Mouse (Mus musculus) forebrain, embryonic 14.5 days (tissue): ENCODE measurements around the gene Ackr1. TPM values are rescaled to one million over a fixed set of nuclear protein-coding genes. Genes with fewer than 3 reads are reported as not detected.
A peak's percentile ranks its signal among the peaks of the same experiment; 100 is the strongest.

Experiments used
- ATAC-seq: fragments of 200-750 bp; cut with Nextera tagmentation; 2 replicates; pipeline ENCODE4 v1.8.0; 2017; ENCODE audit warnings: mild to moderate bottlenecking, moderate library complexity
- DNase-seq: peaks from one replicate; pipeline ENCODE4 v3.0.0-alpha.2; 2015; ENCODE audit warnings: low spot score
- H3K27ac ChIP-seq: fragments of 300-500 bp; sonication (generic); 2 replicates; pipeline ENCODE4 v1.5.1; 2014; ENCODE audit warnings: low read depth, mild to moderate bottlenecking, control low read depth, low read length, moderate library complexity
- H3K27me3 ChIP-seq: fragments of 300-500 bp; sonication (generic); replicated peaks from 2 replicates; pipeline ENCODE4 v1.6.1; 2014; ENCODE audit warnings: low read length, control low read depth, mixed read lengths; ENCODE audit not compliant: control insufficient read depth, insufficient read depth
- H3K36me3 ChIP-seq: fragments of 300-500 bp; sonication (generic); 2 replicates; pipeline ENCODE4 v1.6.1; 2014; ENCODE audit warnings: low read length, control low read depth; ENCODE audit not compliant: control insufficient read depth, insufficient read depth
- H3K4me1 ChIP-seq: fragments of 300-500 bp; sonication (generic); 2 replicates; pipeline ENCODE4 v1.6.1; 2014; ENCODE audit warnings: antibody characterized with exemption, low read length, control low read depth; ENCODE audit not compliant: control insufficient read depth, insufficient read depth
- H3K4me2 ChIP-seq: fragments of 300-500 bp; sonication (generic); 2 replicates; pipeline ENCODE4 v1.6.1; 2014; ENCODE audit warnings: mild to moderate bottlenecking, control low read depth, low read length
- H3K4me3 ChIP-seq: fragments of 300-500 bp; sonication (generic); 2 replicates; pipeline ENCODE4 v1.5.1; 2014; ENCODE audit warnings: low read depth, low read length, control low read depth
- H3K9ac ChIP-seq: fragments of 300-500 bp; sonication (generic); 2 replicates; pipeline ENCODE4 v1.6.1; 2014; ENCODE audit warnings: mild to moderate bottlenecking, low read length, control low read depth, moderate library complexity
- H3K9me3 ChIP-seq: fragments of 300-500 bp; sonication (generic); replicated peaks from 2 replicates; pipeline ENCODE4 v1.6.1; 2016; ENCODE audit warnings: low read length, control low read depth, mixed read lengths; ENCODE audit not compliant: control insufficient read depth
- WGBS: fragments of 180-500 bp; shearing (Covaris S2); extraction: QIAGEN DNeasy Blood & Tissue Kit; methylation state at CpG from one replicate; pipeline ENCODE4 v1.1.7; 2014; 5-methylcytosine and 5-hydroxymethylcytosine counted together
- polyA plus RNA-seq: library from polyadenylated mRNA; unstranded; fragments of >200 nt; fragmentation: Nextera tagmentation; extraction: Ambion mirVana; gene quantifications from 2 replicates; pipeline ENCODE4 v1.2.1, GENCODE M21; 2014

Ackr1 gene
- polyA plus RNA-seq, 1 experiment from 2014 or later: 10.5 TPM

- 0 out of 2 replicates have a peak, but pooled peaks cover 11% of the 10 kb centered on the region for H3K36me3 ChIP-seq
- H3K4me3 ChIP-seq: no peak overlapping the region
- H3K27ac ChIP-seq: no peak overlapping the region
- H3K27me3 ChIP-seq: no peaks in the 10 kb centered on the region
- 84% methylated on average over 7 of the region's 7 CpGs for WGBS
- H3K9ac ChIP-seq: no peak overlapping the region
- DNase-seq: no peak
- H3K9me3 ChIP-seq: no peaks in the 10 kb centered on the region
- no peak for ATAC-seq
- H3K4me1 ChIP-seq: peaks cover 10% of the 10 kb centered on the region; the same call in 1 of the 2 replicates
- H3K4me2 ChIP-seq: no peak overlapping the region
These were observed 21.7 kb upstream of the Ackr1 start for GRCm38 (mm10) chr1:173355107-173355846.

DNA sequence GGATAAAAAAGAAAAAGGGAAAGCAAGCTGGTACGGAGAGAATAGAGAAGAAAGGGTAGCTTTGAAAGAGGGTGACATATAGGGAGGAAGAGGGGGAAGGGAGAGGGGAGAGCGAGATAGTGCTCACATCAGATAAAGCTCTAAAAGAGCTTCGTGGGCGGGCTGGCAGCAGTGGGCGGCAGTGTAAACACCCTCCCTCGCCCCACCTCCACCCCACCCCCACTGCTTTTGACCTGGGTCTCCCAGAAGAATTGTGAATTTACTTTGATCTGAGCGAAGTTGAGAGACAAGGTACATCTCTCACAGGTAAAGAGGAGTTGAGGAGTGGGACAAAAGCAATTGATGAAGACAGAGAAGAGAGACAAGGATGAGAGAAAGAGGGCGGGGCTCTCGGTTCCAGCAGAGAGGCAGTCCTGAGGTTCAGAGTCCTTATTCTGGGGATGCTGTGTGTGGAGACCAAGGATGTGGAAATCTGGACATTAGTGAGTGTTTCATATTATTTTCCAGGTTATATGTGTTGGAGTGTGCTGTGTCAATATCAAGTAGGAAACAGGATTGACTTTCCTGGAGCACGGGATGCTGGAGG lies 16.9 kb upstream of the Ackr1 start, which contains the start of gene Aim2:
Gene Aim2 (plus strand): TSS at position 508 of the 586 bp plus-strand sequence.
- peak within 1 kb of the TSS; percentile 52 for H3K4me2 ChIP-seq
- no peak within 1 kb of the TSS for H3K27ac ChIP-seq
- H3K36me3 ChIP-seq: peaks cover 16% of the 10 kb centered on the region
- no peak for DNase-seq
- 7% methylated on average over 9 of the region's 10 CpGs for WGBS
- peak within 1 kb of the TSS; percentile 27 for H3K4me3 ChIP-seq
- peak; percentile 68 for ATAC-seq
- no peaks in the 10 kb centered on the region for H3K9me3 ChIP-seq
- H3K27me3 ChIP-seq: no peaks in the 10 kb centered on the region
- H3K9ac ChIP-seq: peak within 1 kb of the TSS; percentile 42
- H3K4me1 ChIP-seq: peaks cover 7% of the 10 kb centered on the region; the same call in 1 of the 2 replicates

- Histone ChIP-seq H3K27me3 (no peaks in the 10 kb centered on the region), H3K27ac (no peak overlapping the region), H3K4me3 (peak overlapping the region; percentile 27), H3K9me3 (no peaks in the 10 kb centered on the region), H3K4me1 (peaks cover 7% of the 10 kb centered on the region; the same call in 1 of the 2 replicates), H3K36me3 (peaks cover 19% of the 10 kb centered on the region), H3K4me2 (peak overlapping the region; percentile 52), H3K9ac (peak overlapping the region; percentile 42)
- WGBS: 1% methylated on average over 6 of the region's 6 CpGs
- ATAC-seq: peak; percentile 95
- peak; percentile 90 for DNase-seq
These were observed 16.4 kb upstream of the Ackr1 start for GRCm38 (mm10) chr1:173349946-173350345.

DNA sequence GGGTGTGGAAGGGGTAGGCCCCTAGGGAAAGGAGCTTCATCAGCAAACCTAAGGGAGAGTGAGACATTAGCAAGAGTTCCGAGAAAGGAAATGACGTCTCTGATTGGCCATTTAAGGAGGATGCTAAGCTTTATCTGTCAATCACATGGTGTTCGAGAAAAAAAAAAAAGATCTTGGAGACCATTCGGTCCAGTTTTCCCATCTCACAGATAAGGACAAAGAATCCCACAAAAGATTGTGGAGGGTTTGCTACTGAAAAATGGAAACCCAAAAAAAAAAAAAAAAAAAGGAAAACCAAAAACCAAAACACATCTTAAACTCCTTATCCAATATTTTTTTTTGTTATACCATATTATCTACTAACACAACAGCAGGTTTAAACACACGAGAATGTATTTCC lies 15.6 kb upstream of the Ackr1 start:
- H3K4me3 ChIP-seq: no peak overlapping the region
- H3K4me1 ChIP-seq: peaks cover 7% of the 10 kb centered on the region; the same call in 1 of the 2 replicates
- H3K27ac ChIP-seq: no peak overlapping the region
- DNase-seq: no peak
- H3K36me3 ChIP-seq: peaks cover 20% of the 10 kb centered on the region
- peak overlapping the region; percentile 52; the same call in 1 of the 2 replicates for H3K4me2 ChIP-seq
- H3K27me3 ChIP-seq: no peaks in the 10 kb centered on the region
- H3K9ac ChIP-seq: no peak overlapping the region
- WGBS: 49% methylated on average over 5 of the region's 5 CpGs
- no peaks in the 10 kb centered on the region for H3K9me3 ChIP-seq
- ATAC-seq: no peak

GRCm38 (mm10) chr1:173348527-173348926 lies 15.0 kb upstream of the Ackr1 start:
- H3K4me2 ChIP-seq: no peak overlapping the region
- peaks cover 24% of the 10 kb centered on the region for H3K36me3 ChIP-seq
- H3K27ac ChIP-seq: no peak overlapping the region
- H3K27me3 ChIP-seq: no peaks in the 10 kb centered on the region
- peaks cover 7% of the 10 kb centered on the region; the same call in 1 of the 2 replicates for H3K4me1 ChIP-seq
- WGBS: 8% methylated on average over 1 of the region's 1 CpGs
- no peak for ATAC-seq
- no peak overlapping the region for H3K9ac ChIP-seq
- no peaks in the 10 kb centered on the region for H3K9me3 ChIP-seq
- H3K4me3 ChIP-seq: no peak overlapping the region
- DNase-seq: no peak

DNA sequence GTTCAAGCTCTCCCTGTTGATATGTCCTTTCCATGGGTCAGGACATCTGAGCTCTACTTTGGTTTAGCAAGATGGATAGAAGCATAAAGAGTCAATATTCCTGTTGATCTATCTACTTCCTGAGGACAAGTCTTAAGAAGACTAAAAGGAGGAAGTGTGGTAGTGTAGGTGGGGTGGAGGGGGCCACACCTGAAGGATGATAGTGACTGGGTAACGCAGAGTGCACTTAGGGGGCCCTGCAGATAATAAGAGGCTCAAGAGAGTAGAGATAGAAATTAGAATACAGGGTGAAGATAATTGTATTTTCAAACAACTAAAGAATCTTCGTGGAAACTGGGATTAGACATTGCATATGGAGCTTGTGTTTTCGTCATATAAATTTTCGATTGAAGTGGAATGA lies 11.6 kb upstream of the Ackr1 start:
- no peaks in the 10 kb centered on the region for H3K9me3 ChIP-seq
- ATAC-seq (no peak), DNase-seq (no peak)
- H3K4me3 ChIP-seq: no peak overlapping the region
- peaks cover 45% of the 10 kb centered on the region for H3K36me3 ChIP-seq
- H3K4me1 ChIP-seq: peaks cover 6% of the 10 kb centered on the region; the same call in 1 of the 2 replicates
- WGBS: 91% methylated on average over 4 of the region's 4 CpGs
- no peak overlapping the region for H3K9ac ChIP-seq
- no peaks in the 10 kb centered on the region for H3K27me3 ChIP-seq
- no peak overlapping the region for H3K4me2 ChIP-seq
- no peak overlapping the region for H3K27ac ChIP-seq

DNA sequence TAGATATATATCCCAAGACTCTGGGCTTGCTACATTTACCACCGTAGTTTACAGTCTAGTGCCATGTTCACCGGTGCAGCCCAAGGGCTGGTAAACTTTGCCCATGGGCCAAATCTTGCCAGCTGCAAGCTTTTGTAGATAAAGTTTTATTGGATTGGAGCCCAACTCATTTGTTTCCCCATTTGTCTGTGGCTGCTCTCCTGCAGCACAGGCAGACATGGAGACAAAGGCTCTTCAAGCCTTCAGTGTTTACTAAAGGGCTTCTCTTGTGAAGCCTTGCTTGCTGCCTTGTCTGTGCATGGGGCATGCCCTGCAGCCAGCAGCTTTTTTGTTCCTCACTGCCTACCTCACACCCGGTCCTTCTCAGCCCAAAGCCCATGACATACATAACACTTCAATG lies 10.4 kb upstream of the Ackr1 start:
- Histone ChIP-seq H3K27me3 (no peaks in the 10 kb centered on the region), H3K9ac (no peak overlapping the region), H3K4me2 (no peak overlapping the region), H3K4me3 (no peak overlapping the region), H3K27ac (0 out of 2 replicates have a peak overlapping the region, but pooled peaks have one; percentile 6), H3K4me1 (0 out of 2 replicates have a peak, but pooled peaks cover 3% of the 10 kb centered on the region), H3K9me3 (no peaks in the 10 kb centered on the region), H3K36me3 (peaks cover 54% of the 10 kb centered on the region)
- WGBS: 18% methylated on average over 3 of the region's 3 CpGs
- ATAC-seq (peak; percentile 53), DNase-seq (peak; percentile 66)

DNA sequence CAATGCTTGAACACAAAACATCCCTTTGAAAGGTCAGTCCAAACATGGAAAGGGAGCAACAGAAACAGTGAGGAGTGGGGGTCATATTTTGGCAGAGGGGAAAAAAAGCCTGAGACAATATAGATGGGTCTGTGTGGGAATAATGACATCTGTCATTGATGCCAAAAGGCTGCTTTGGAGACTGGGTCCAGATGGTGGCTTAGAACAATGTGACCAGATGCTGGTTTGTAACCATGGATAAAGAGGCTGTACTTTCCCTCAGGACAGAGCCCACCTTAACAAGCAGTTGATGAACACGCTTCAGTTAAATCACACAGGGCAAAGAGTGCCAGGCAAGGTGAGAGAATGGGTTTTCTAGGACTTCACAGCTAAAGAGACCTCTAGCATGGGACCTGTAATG lies 8.9 kb upstream of the Ackr1 start:
- H3K4me2 ChIP-seq: no peak overlapping the region
- WGBS: 46% methylated on average over 1 of the region's 1 CpGs
- no peaks in the 10 kb centered on the region for H3K9me3 ChIP-seq
- H3K9ac ChIP-seq: no peak overlapping the region
- no peaks in the 10 kb centered on the region for H3K27me3 ChIP-seq
- no peak overlapping the region for H3K4me3 ChIP-seq
- H3K4me1 ChIP-seq: 0 out of 2 replicates have a peak, but pooled peaks cover 3% of the 10 kb centered on the region
- peak overlapping the region; percentile 10; the same call in 1 of the 2 replicates for H3K27ac ChIP-seq
- peaks cover 66% of the 10 kb centered on the region for H3K36me3 ChIP-seq
- peak; percentile 51; the same call in 1 of the 2 replicates for ATAC-seq
- peak; percentile 58 for DNase-seq
